In the genomic region with DNA sequence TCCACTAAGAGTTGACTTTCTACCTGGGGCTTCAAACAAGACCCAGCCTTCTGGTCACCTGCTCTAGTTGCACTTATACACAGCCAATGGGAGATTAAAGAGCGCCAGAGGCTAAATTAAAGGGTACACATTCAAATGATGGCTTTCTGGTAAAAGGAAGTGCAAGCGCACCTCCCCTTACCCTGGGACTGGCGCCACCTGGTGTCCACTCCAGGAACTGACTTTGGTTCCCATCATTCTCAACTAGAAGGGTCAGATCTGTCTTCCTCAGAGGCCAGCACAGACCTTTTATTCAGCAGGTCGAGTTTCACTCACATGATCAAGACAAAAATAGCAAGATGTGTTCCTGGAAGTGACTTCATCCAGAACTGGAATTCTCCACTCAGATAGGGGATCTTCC, we compare ENCODE assay signal across 8 mouse cellular contexts.
A peak's percentile ranks its signal among the peaks of the same experiment; 100 is the strongest.
DNase-seq lines count a peak whose midpoint lies in the region.

No protein-coding gene starts in this region.

- peak; percentile 28 to 31 for DNase-seq in frontal cortex, postnatal 25 days (ENCODE audit: low spot score in 2 of 2)
- no peak for DNase-seq in frontal cortex, postnatal 10 days (ENCODE audit: low spot score in 2 of 2)
- DNase-seq in urinary bladder, adult 18-20 months (ENCODE audit: low spot score in 2 of 2) = peak; percentile 26 to 56
- no peak for DNase-seq in urinary bladder, postnatal 4 days (ENCODE audit: low spot score in 2 of 2)
- DNase-seq in embryo, embryonic 11 days = peak; percentile 37
- DNase-seq in kidney, postnatal 36 days = peak; percentile 27 to 79
- DNase-seq in ovary, postnatal 36 days (ENCODE audit: low spot score) = peak; percentile 53
- DNase-seq in urinary bladder, postnatal 25 days (ENCODE audit: low spot score) = peak; percentile 60

Comparison
In these comparisons a context has a peak if more than half of its experiments do, and no peak if none do; other contexts are left out.
1. DNase-seq: peak in frontal cortex, postnatal 25 days (2 of 2), urinary bladder, adult 18-20 months (2 of 2), embryo, embryonic 11 days (single experiment), kidney, postnatal 36 days (2 of 2), ovary, postnatal 36 days (single experiment) and urinary bladder, postnatal 25 days (single experiment); none in frontal cortex, postnatal 10 days (0 of 2) and urinary bladder, postnatal 4 days (0 of 2).